Mouse (Mus musculus) right cerebral cortex, postnatal 10 days (tissue): ENCODE results near the gene Sec1.
A peak's percentile ranks its signal among the peaks of the same experiment; 100 is the strongest.
"Not testable (repeated sequence)": the region's sequence is repeated elsewhere in the genome, so short reads cannot be mapped to it uniquely, and the experiment has no call there.

Experiments used
- DNase-seq, 2 experiments: peaks; one replicate each; pipeline ENCODE4 v3.0.0; 2021; ENCODE audit warnings: low spot score in 2 of 2

The Sec1 gene

GRCm38 (mm10) chr7:45679966-45680621 is 14.1 kb downstream of the Sec1 start:
- DNase-seq = no peak

GRCm38 (mm10) chr7:45678513-45678912 is 15.7 kb downstream of the Sec1 start:
- DNase-seq = no peak

- DNase-seq = no peak
These were observed 16.4 kb downstream of the Sec1 start for GRCm38 (mm10) chr7:45677627-45678295.

- DNase-seq = no peak
These were observed 25.3 kb downstream of the Sec1 start for GRCm38 (mm10) chr7:45668921-45669320.

- DNase-seq = peak; percentile 64 to 75
These were observed 26.4 kb downstream of the Sec1 start for GRCm38 (mm10) chr7:45667761-45668160.

- DNase-seq = no peak
These were observed 28.0 kb downstream of the Sec1 start, which contains the start of gene Fut2 for GRCm38 (mm10) chr7:45666161-45666560. TSS of gene Fut2 (minus strand) at chr7:45666394.

- no peak for DNase-seq
These were observed 28.7 kb downstream of the Sec1 start for GRCm38 (mm10) chr7:45665303-45666138.

- not testable (repeated sequence) for DNase-seq
These were observed 32.5 kb downstream of the Sec1 start for GRCm38 (mm10) chr7:45661702-45662101.

GRCm38 (mm10) chr7:45660746-45661478 is 33.3 kb downstream of the Sec1 start:
- DNase-seq = no peak

- DNase-seq = no peak
These were observed 39.7 kb downstream of the Sec1 start for GRCm38 (mm10) chr7:45654424-45655047.

GRCm38 (mm10) chr7:45650484-45650883 is 43.7 kb downstream of the Sec1 start:
- DNase-seq = not testable (repeated sequence)

GRCm38 (mm10) chr7:45649351-45649750 is 44.9 kb downstream of the Sec1 start:
- no peak for DNase-seq

GRCm38 (mm10) chr7:45646671-45647070 is 47.5 kb downstream of the Sec1 start:
- no peak for DNase-seq

- DNase-seq = no peak
These were observed 48.6 kb downstream of the Sec1 start for GRCm38 (mm10) chr7:45645591-45645971.

- DNase-seq = no peak
These were observed 49.2 kb downstream of the Sec1 start for GRCm38 (mm10) chr7:45644872-45645590.

GRCm38 (mm10) chr7:45644183-45644582 is 50.0 kb downstream of the Sec1 start:
- DNase-seq = peak; percentile 80 to 86

- DNase-seq = peak; percentile 95 to 96
These were observed 50.6 kb downstream of the Sec1 start for GRCm38 (mm10) chr7:45643441-45644178.

GRCm38 (mm10) chr7:45642503-45643255 is 51.5 kb downstream of the Sec1 start:
- DNase-seq = no peak

GRCm38 (mm10) chr7:45642083-45642482 is 52.1 kb downstream of the Sec1 start:
- DNase-seq = no peak
